Comparison of ENCODE assay signal across 18 mouse cellular contexts in the genomic region with DNA sequence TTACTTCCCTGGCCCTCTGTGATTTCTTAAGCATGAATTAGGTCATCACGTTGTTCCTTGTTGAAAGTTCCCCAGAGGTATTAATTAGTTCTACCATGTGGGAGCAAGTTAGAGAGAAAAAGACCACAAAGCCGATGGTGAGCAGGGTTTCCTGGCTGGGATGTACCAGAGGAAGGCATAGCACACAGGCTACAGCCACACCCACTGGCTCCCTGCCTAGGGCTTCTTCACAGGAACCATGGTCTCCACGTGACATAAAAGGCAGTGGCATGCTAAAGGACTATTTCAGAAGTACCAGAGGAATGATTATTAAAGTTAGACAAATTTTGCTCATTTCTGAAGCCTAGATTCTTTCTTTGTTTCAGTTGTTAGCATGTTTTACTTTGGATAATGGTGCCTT. TPM values are rescaled to one million over a fixed set of nuclear protein-coding genes. Genes with fewer than 3 reads are reported as not detected.
"Had no signal": no experiment of that assay in that cellular context is flagged by ENCODE, and none has a peak within 500 bp of the region (broad histone marks: within the 10 kb centered on the region; RNA-seq: fewer than 3 reads in every experiment).

No protein-coding gene starts in this region.

- H3K4me1 ChIP-seq: intestine, embryonic 15.5 days; limb, embryonic 15.5 days; liver, embryonic 12.5 days; lung, embryonic 15.5 days; midbrain, embryonic 10.5 days; neural tube, embryonic 12.5 days had no signal

- H3K4me3 ChIP-seq: intestine, embryonic 15.5 days; limb, embryonic 15.5 days; liver, embryonic 12.5 days; lung, embryonic 15.5 days; midbrain, embryonic 10.5 days; neural tube, embryonic 12.5 days had no signal

- H3K27me3 ChIP-seq: intestine, embryonic 15.5 days; limb, embryonic 15.5 days; liver, embryonic 12.5 days; lung, embryonic 15.5 days; neural tube, embryonic 12.5 days had no signal

- H3K27ac ChIP-seq: intestine, embryonic 15.5 days; limb, embryonic 15.5 days; liver, embryonic 12.5 days; lung, embryonic 15.5 days; midbrain, embryonic 10.5 days; neural tube, embryonic 12.5 days; stomach, postnatal 0 days had no signal

- DNase-seq: kidney, adult 8-10 months; midbrain, embryonic 14.5 days; thymus, postnatal 4 days had no signal

- H3K9me3 ChIP-seq: intestine, embryonic 15.5 days; limb, embryonic 15.5 days; liver, embryonic 12.5 days; lung, embryonic 15.5 days; midbrain, embryonic 10.5 days; neural tube, embryonic 12.5 days had no signal

RNA-seq across cellular contexts. Expression of a gene that starts 40.7 kb away (rescaled TPM):
- total RNA-seq: layer of hippocampus, postnatal 25 days; left cerebral cortex, adult 8-10 months; left cerebral cortex, postnatal 25 days; megakaryocyte progenitor cell, adult 5-6 weeks; monocyte, adult 5-6 weeks; neutrophil, adult 5-6 weeks had no signal
- polyA plus RNA-seq: intestine, embryonic 15.5 days; limb, embryonic 11.5 days; limb, embryonic 15.5 days; liver, embryonic 12.5 days; liver, embryonic 16.5 days; lung, embryonic 15.5 days; midbrain, embryonic 10.5 days; midbrain, embryonic 14.5 days; neural tube, embryonic 12.5 days; stomach, postnatal 0 days had no signal

RNA-seq across cellular contexts. Expression of a gene that starts 40.8 kb away (rescaled TPM):
- total RNA-seq: layer of hippocampus, postnatal 25 days; left cerebral cortex, postnatal 25 days had no signal
- polyA plus RNA-seq: intestine, embryonic 15.5 days; limb, embryonic 11.5 days; limb, embryonic 15.5 days; liver, embryonic 12.5 days; midbrain, embryonic 10.5 days; midbrain, embryonic 14.5 days; neural tube, embryonic 12.5 days; stomach, postnatal 0 days had no signal
